ENCODE assay signal across 19 mouse cellular contexts in the genomic region with DNA sequence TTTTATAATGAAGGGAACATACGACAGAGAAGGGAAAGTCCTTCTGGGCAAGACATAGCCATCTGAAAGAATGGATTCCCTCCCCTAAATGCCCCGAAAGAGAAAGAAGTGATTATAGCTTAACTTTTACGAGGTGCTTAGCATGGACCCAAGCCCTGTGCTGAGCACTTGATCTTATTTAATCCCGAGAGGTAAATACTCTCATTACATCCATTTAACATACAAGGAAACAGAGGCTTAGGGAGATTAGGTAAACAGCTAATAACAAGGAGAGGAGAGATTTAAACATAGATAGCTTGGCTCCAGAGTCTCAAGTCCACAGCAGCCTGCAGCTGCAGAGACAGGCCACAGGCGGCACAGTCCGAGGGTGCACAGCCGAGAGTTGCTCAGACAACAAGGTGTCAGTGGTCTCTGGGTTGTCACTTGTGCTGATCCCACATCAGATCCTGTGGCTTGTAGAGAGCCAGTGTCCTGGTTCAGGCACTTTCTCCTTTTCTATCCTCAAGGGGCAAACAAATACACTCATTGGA. TPM values are rescaled to one million over a fixed set of nuclear protein-coding genes. Genes with fewer than 3 reads are reported as not detected.
DNase-seq lines count a peak whose midpoint lies in the region; ATAC-seq and TF ChIP-seq lines count a peak whose summit lies in the region.
"Had no signal": no experiment of that assay in that cellular context is flagged by ENCODE, and none has a peak within 500 bp of the region (broad histone marks: within the 10 kb centered on the region; RNA-seq: fewer than 3 reads in every experiment).

No protein-coding gene starts in this region.

- no peak for TF ChIP-seq EP300 in stomach, postnatal 0 days (optimal IDR thresholded peaks at IDR 0.05)

- H3K4me1 ChIP-seq in heart, embryonic 12.5 days (replicated peaks): peaks cover 29% of the 10 kb centered on the region
- H3K4me1 ChIP-seq in lung, embryonic 15.5 days: peaks cover 24% of the 10 kb centered on the region
- 0 out of 2 replicates have a peak, but pooled peaks cover 2% of the 10 kb centered on the region for H3K4me1 ChIP-seq in stomach, postnatal 0 days (replicated peaks; ENCODE audit: control insufficient read depth, insufficient read depth)

- H3K27ac ChIP-seq in heart, embryonic 12.5 days (ENCODE audit: poor library complexity, severe bottlenecking): no peak overlapping the region
- H3K27ac ChIP-seq in lung, embryonic 15.5 days: 0 out of 2 replicates have a peak overlapping the region, but pooled peaks have one; percentile 18
- no peak overlapping the region for H3K27ac ChIP-seq in stomach, postnatal 0 days (replicated peaks)
- H3K27ac ChIP-seq: limb, embryonic 12.5 days; midbrain, embryonic 12.5 days had no signal

- H3K36me3 ChIP-seq in heart, embryonic 12.5 days: no peaks in the 10 kb centered on the region
- no peaks in the 10 kb centered on the region for H3K36me3 ChIP-seq in lung, embryonic 15.5 days
- no peaks in the 10 kb centered on the region for H3K36me3 ChIP-seq in stomach, postnatal 0 days (ENCODE audit: control insufficient read depth, insufficient read depth, low read length)
- H3K36me3 ChIP-seq: hindbrain, embryonic 10.5 days; limb, embryonic 12.5 days; midbrain, embryonic 12.5 days had no signal

- H3K9me3 ChIP-seq in heart, embryonic 12.5 days (replicated peaks): peaks cover 5% of the 10 kb centered on the region; the same call in 1 of the 2 replicates
- no peaks in the 10 kb centered on the region for H3K9me3 ChIP-seq in lung, embryonic 15.5 days
- no peaks in the 10 kb centered on the region for H3K9me3 ChIP-seq in stomach, postnatal 0 days (ENCODE audit: control insufficient read depth, low read length)
- H3K9me3 ChIP-seq: hindbrain, embryonic 10.5 days; limb, embryonic 12.5 days; midbrain, embryonic 12.5 days had no signal

- no peak for ATAC-seq in heart, embryonic 12.5 days (ENCODE audit: insufficient number of reproducible peaks, low FRiP score)
- no peak for ATAC-seq in lung, embryonic 15.5 days (ENCODE audit: borderline replicate concordance, extremely low read depth, low FRiP score, low TSS enrichment)
- ATAC-seq in stomach, postnatal 0 days (ENCODE audit: low FRiP score, low TSS enrichment): peak; percentile 66; the same call in 1 of the 2 replicates
- ATAC-seq: forebrain, postnatal 0 days had no signal

- intact Hi-C loops in heart, postnatal 25 days (cut with DNase I): no loop called here

- H3K9ac ChIP-seq in heart, embryonic 12.5 days: no peak overlapping the region
- H3K9ac ChIP-seq in lung, embryonic 15.5 days: no peak overlapping the region
- H3K9ac ChIP-seq in stomach, postnatal 0 days (ENCODE audit: low read length): no peak overlapping the region
- H3K9ac ChIP-seq: forebrain, postnatal 0 days; limb, embryonic 12.5 days; midbrain, embryonic 12.5 days had no signal

- no peak overlapping the region for H3K4me3 ChIP-seq in heart, embryonic 12.5 days
- H3K4me3 ChIP-seq in lung, embryonic 15.5 days: no peak overlapping the region
- no peak overlapping the region for H3K4me3 ChIP-seq in stomach, postnatal 0 days (ENCODE audit: low read depth, low read length)
- H3K4me3 ChIP-seq: limb, embryonic 12.5 days; midbrain, embryonic 12.5 days had no signal

- H3K4me2 ChIP-seq in heart, embryonic 12.5 days: peak overlapping the region; percentile 30; the same call in 1 of the 2 replicates
- no peak overlapping the region for H3K4me2 ChIP-seq in lung, embryonic 15.5 days
- no peak overlapping the region; the same call in 1 of the 2 replicates for H3K4me2 ChIP-seq in stomach, postnatal 0 days (replicated peaks; ENCODE audit: low read depth)
- H3K4me2 ChIP-seq: midbrain, embryonic 12.5 days had no signal

- WGBS in heart, embryonic 12.5 days: 27% methylated on average over 7 of the region's 7 CpGs
- WGBS in lung, embryonic 15.5 days: 32% methylated on average over 7 of the region's 7 CpGs
- WGBS in stomach, postnatal 0 days: 18% methylated on average over 7 of the region's 7 CpGs

- peak; percentile 46 for TF ChIP-seq CTCF in stomach, postnatal 0 days (IDR thresholded peaks at IDR 0.05; ENCODE audit: low read depth)

- DNase-seq in heart, postnatal 25 days (ENCODE audit: low spot score): no peak
- DNase-seq in lung, postnatal 14 days: no peak
- DNase-seq in lung, postnatal 10 days: peak; percentile 21
- no peak for DNase-seq in stomach, postnatal 0 days (ENCODE audit: low spot score)
- no peak for DNase-seq in frontal cortex, adult 2 months (ENCODE audit: extremely low spot score in 1 of 2, low spot score in 1 of 2)
- DNase-seq: cerebellum, adult 11 months; cerebellum, postnatal 25 days; forebrain, postnatal 0 days; gastrocnemius, postnatal 14 days; kidney, adult 11 months; right cerebral cortex, postnatal 14 days; thymus, adult 2 months had no signal

- peaks cover 80% of the 10 kb centered on the region for H3K27me3 ChIP-seq in heart, embryonic 12.5 days (replicated peaks)
- no peaks in the 10 kb centered on the region for H3K27me3 ChIP-seq in lung, embryonic 15.5 days
- no peaks in the 10 kb centered on the region for H3K27me3 ChIP-seq in stomach, postnatal 0 days (ENCODE audit: control insufficient read depth, insufficient read depth, low read length)

RNA-seq across cellular contexts. Expression of gene Hoxb1, which starts 32.3 kb away (rescaled TPM):
- not detected in 2 replicates for polyA plus RNA-seq in heart, embryonic 12.5 days (2016; fragmentation: Nextera tagmentation; extraction: Ambion mirVana)
- total RNA-seq in heart, postnatal 25 days (2021): not detected
- polyA plus RNA-seq in lung, embryonic 15.5 days (2015; fragmentation: Nextera tagmentation; extraction: Ambion mirVana): 0.14 TPM in 1 of 2 replicates, not detected in the other
- 0.06 TPM in 1 of 2 replicates, not detected in the other for polyA plus RNA-seq in stomach, postnatal 0 days (2015; fragmentation: Nextera tagmentation; extraction: Ambion mirVana)
- polyA plus RNA-seq in frontal cortex, adult 2 months (2012; rRNA removed): not detected in 2 replicates
- total RNA-seq: forebrain, postnatal 0 days; gastrocnemius, postnatal 14 days; layer of hippocampus, adult 18-20 months; left cerebral cortex, adult 18-20 months had no signal
- polyA plus RNA-seq: forebrain, postnatal 0 days; limb, embryonic 12.5 days; midbrain, embryonic 12.5 days; thymus, adult 2 months had no signal

RNA-seq across cellular contexts. Expression of gene Hoxb2, which starts 47.5 kb away (rescaled TPM):
- 4.0 TPM in 2 replicates for polyA plus RNA-seq in heart, embryonic 12.5 days (2016; fragmentation: Nextera tagmentation; extraction: Ambion mirVana)
- 1 to 10 TPM in 1 of 2 experiments, under 1 TPM in 1; 0.81 to 1.3 TPM for total RNA-seq in heart, postnatal 25 days (2021)
- 36.9 and 39.2 TPM in 2 replicates for polyA plus RNA-seq in lung, embryonic 15.5 days (2015; fragmentation: Nextera tagmentation; extraction: Ambion mirVana)
- 12.2 and 13.4 TPM in 2 replicates for polyA plus RNA-seq in stomach, postnatal 0 days (2015; fragmentation: Nextera tagmentation; extraction: Ambion mirVana)
- 0.06 TPM in 1 of 2 replicates, not detected in the other for polyA plus RNA-seq in frontal cortex, adult 2 months (2012; rRNA removed)
- total RNA-seq: forebrain, postnatal 0 days; layer of hippocampus, adult 18-20 months; left cerebral cortex, adult 18-20 months had no signal
- polyA plus RNA-seq: forebrain, postnatal 0 days had no signal
